ENCODE assay signal across 12 mouse cellular contexts in the genomic region with DNA sequence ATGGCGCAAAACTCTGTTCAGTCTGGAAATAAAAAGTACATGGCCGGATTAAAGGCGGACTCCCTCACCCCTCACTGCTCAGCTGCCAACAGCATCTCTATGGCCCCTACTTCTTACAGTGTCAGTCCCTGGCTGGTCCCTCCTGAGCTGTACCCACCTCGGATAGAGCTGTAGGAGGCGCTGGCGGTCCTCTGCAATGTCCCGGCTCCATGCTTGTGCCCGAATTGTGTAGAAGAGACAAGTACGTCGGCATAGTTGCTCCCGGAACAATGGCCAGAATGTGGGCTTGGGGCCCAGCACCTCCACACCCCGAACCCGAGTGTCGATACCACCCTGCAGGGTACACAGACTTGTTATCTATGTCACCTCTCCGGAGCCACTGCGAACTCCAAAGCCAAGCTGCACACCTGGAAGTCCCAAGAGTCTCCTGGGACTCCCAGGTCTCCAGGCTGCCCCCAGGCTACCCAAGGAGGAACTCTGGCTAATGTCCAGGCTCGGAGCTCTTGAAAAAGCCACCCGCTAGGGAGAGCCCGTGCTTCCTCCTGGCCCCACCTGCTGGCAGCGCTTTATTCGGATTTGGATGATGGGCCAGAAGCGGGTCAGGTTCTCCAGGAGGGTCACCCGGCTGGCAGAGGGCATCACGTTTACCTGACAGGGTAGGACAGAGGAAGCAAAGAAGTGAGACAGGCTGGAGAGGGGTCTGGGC. TPM values are rescaled to one million over a fixed set of nuclear protein-coding genes. Genes with fewer than 3 reads are reported as not detected.
DNase-seq lines count a peak whose midpoint lies in the region; ATAC-seq and TF ChIP-seq lines count a peak whose summit lies in the region.
"Had no signal": no experiment of that assay in that cellular context is flagged by ENCODE, and none has a peak within 500 bp of the region (broad histone marks: within the 10 kb centered on the region; RNA-seq: fewer than 3 reads in every experiment).

No protein-coding gene starts in this region.

- ATAC-seq in liver, embryonic 11.5 days (replicated peaks; ENCODE audit: low FRiP score): no peak

- no peak overlapping the region for H3K27ac ChIP-seq in heart, embryonic 10.5 days
- no peak overlapping the region for H3K27ac ChIP-seq in liver, embryonic 11.5 days (ENCODE audit: low read depth, low read length)
- H3K27ac ChIP-seq in gastrocnemius, adult 2 months: no peak overlapping the region
- H3K27ac ChIP-seq: heart, embryonic 15.5 days; liver, embryonic 15.5 days had no signal

- peaks cover 54% of the 10 kb centered on the region for H3K27me3 ChIP-seq in heart, embryonic 10.5 days (ENCODE audit: insufficient read depth, poor library complexity, severe bottlenecking)
- peaks cover 34% of the 10 kb centered on the region for H3K27me3 ChIP-seq in liver, embryonic 11.5 days (replicated peaks; ENCODE audit: control insufficient read depth, insufficient read depth, low read length)

- H3K4me2 ChIP-seq in liver, embryonic 11.5 days: no peak overlapping the region
- H3K4me2 ChIP-seq: heart, embryonic 15.5 days; liver, embryonic 15.5 days had no signal

- TF ChIP-seq CTCF in gastrocnemius, adult 2 months (IDR thresholded peaks at IDR 0.05): no peak; the same call in 1 of the 2 replicates

- intact Hi-C loops in heart, postnatal 10 days (cut with DNase I): loop anchor here (5.0 kb wide), 1 partner anchor 205 kb away; a partner anchor contains a TSS
- intact Hi-C loops in gastrocnemius, adult 2 months (cut with DNase I): no loop called here

- 0 out of 2 replicates have a peak, but pooled peaks cover 3% of the 10 kb centered on the region for H3K36me3 ChIP-seq in heart, embryonic 10.5 days
- no peaks in the 10 kb centered on the region for H3K36me3 ChIP-seq in liver, embryonic 11.5 days (ENCODE audit: control insufficient read depth, insufficient read depth, low read length)
- H3K36me3 ChIP-seq: heart, embryonic 15.5 days; liver, embryonic 15.5 days had no signal

- H3K4me3 ChIP-seq in heart, embryonic 10.5 days: 0 out of 2 replicates have a peak overlapping the region, but pooled peaks have one; percentile 10
- H3K4me3 ChIP-seq in liver, embryonic 11.5 days (ENCODE audit: low read depth, low read length): no peak overlapping the region
- H3K4me3 ChIP-seq in gastrocnemius, adult 2 months: no peak overlapping the region
- H3K4me3 ChIP-seq: heart, embryonic 15.5 days; liver, embryonic 15.5 days had no signal

- no peak for DNase-seq in heart, embryonic 10.5 days (ENCODE audit: low spot score)
- DNase-seq in heart, postnatal 10 days: no peak
- DNase-seq in lung, adult 18-20 months: peak; percentile 30 to 59
- no peak for DNase-seq in lung, postnatal 25 days (ENCODE audit: low spot score)
- DNase-seq in embryo, embryonic 9.5 days (ENCODE audit: extremely low spot score): peak; percentile 40
- peak; percentile 13 for DNase-seq in retina, embryonic 14.5 days (ENCODE audit: low spot score)
- DNase-seq in liver, embryonic 11.5 days (ENCODE audit: low spot score): no peak
- DNase-seq in gastrocnemius, adult 2 months: no peak
- DNase-seq: kidney, adult 9 months; thymus, postnatal 4 days had no signal

- no peaks in the 10 kb centered on the region for H3K9me3 ChIP-seq in heart, embryonic 10.5 days
- H3K9me3 ChIP-seq in liver, embryonic 11.5 days (ENCODE audit: control insufficient read depth, low read length): no peaks in the 10 kb centered on the region
- H3K9me3 ChIP-seq: heart, embryonic 15.5 days; liver, embryonic 15.5 days had no signal

- peaks cover 30% of the 10 kb centered on the region for H3K4me1 ChIP-seq in heart, embryonic 10.5 days
- peaks cover 4% of the 10 kb centered on the region for H3K4me1 ChIP-seq in liver, embryonic 11.5 days (replicated peaks; ENCODE audit: control insufficient read depth, insufficient read depth, low read length)
- H3K4me1 ChIP-seq: liver, embryonic 15.5 days had no signal

- H3K9ac ChIP-seq in liver, embryonic 11.5 days (ENCODE audit: low read depth, low read length): no peak overlapping the region
- H3K9ac ChIP-seq: heart, embryonic 15.5 days; liver, embryonic 15.5 days had no signal

- WGBS in heart, embryonic 10.5 days: 29% methylated on average over 24 of the region's 24 CpGs
- WGBS in liver, embryonic 11.5 days: 48% methylated on average over 24 of the region's 24 CpGs

RNA-seq across cellular contexts. Expression of a gene that starts 24.1 kb away (rescaled TPM):
- 4.8 and 5.3 TPM in 2 replicates for polyA plus RNA-seq in heart, embryonic 10.5 days (2016; fragmentation: Nextera tagmentation; extraction: Ambion mirVana)
- 10 to 100 TPM; 13.8 to 18.8 TPM for total RNA-seq in heart, postnatal 10 days (2021)
- 1.1 and 1.2 TPM in 2 replicates for polyA plus RNA-seq in liver, embryonic 11.5 days (2014; fragmentation: Nextera tagmentation; extraction: Ambion mirVana)
- 10 to 100 TPM; 13.8 to 15.5 TPM for total RNA-seq in gastrocnemius, adult 2 months (2021)

RNA-seq across cellular contexts. Expression of a gene that starts 25.6 kb away (rescaled TPM):
- polyA plus RNA-seq in heart, embryonic 10.5 days (2016; fragmentation: Nextera tagmentation; extraction: Ambion mirVana): 36.5 and 52.8 TPM in 2 replicates
- 1 to 10 TPM; 3.7 to 4.0 TPM for total RNA-seq in heart, postnatal 10 days (2021)
- polyA plus RNA-seq in liver, embryonic 11.5 days (2014; fragmentation: Nextera tagmentation; extraction: Ambion mirVana): 63.6 and 65.0 TPM in 2 replicates
- total RNA-seq in gastrocnemius, adult 2 months (2021): 1 to 10 TPM; 5.2 to 5.7 TPM

RNA-seq across cellular contexts. Expression of a gene that starts 33.9 kb away (rescaled TPM):
- polyA plus RNA-seq in heart, embryonic 10.5 days (2016; fragmentation: Nextera tagmentation; extraction: Ambion mirVana): 10.9 and 15.7 TPM in 2 replicates
- total RNA-seq in heart, postnatal 10 days (2021): 100 to 1,000 TPM; 129 to 134 TPM
- polyA plus RNA-seq in liver, embryonic 11.5 days (2014; fragmentation: Nextera tagmentation; extraction: Ambion mirVana): 5.6 and 9.2 TPM in 2 replicates
- total RNA-seq in gastrocnemius, adult 2 months (2021): 10 to 100 TPM; 82.4 to 89.3 TPM

RNA-seq across cellular contexts. Expression of a gene that starts 34.6 kb away (rescaled TPM):
- 0.09 and 0.14 TPM in 2 replicates for polyA plus RNA-seq in heart, embryonic 10.5 days (2016; fragmentation: Nextera tagmentation; extraction: Ambion mirVana)
- total RNA-seq in heart, postnatal 10 days (2021): under 1 TPM; 0.40 to 0.48 TPM
- 0.03 and 0.07 TPM in 2 replicates for polyA plus RNA-seq in liver, embryonic 11.5 days (2014; fragmentation: Nextera tagmentation; extraction: Ambion mirVana)
- total RNA-seq in gastrocnemius, adult 2 months (2021): under 1 TPM; 0.08 to 0.22 TPM

Comparison
In these comparisons a context has a peak if more than half of its experiments do, and no peak if none do; other contexts are left out.
1. DNase-seq: peak in lung, adult 18-20 months (2 of 2), embryo, embryonic 9.5 days (single experiment) and retina, embryonic 14.5 days (single experiment); none in heart, embryonic 10.5 days (single experiment), heart, postnatal 10 days (0 of 2), lung, postnatal 25 days (single experiment), liver, embryonic 11.5 days (single experiment) and gastrocnemius, adult 2 months (single experiment).